Mouse (Mus musculus) neural tube, embryonic 13.5 days (tissue): ENCODE measurements at regions not wholly inside any gene's neighbourhood (a gene's known extent, or its start where the extent isn't known, plus 50 kb on each side); places are given as distances from the start of the nearest gene placed in this dataset.
A peak's percentile ranks its signal among the peaks of the same experiment; 100 is the strongest.

ENCODE experiments used
- ATAC-seq: fragments of 200-750 bp; cut with Nextera tagmentation; 2 replicates; pipeline ENCODE4 v1.8.0; 2017; ENCODE audit warnings: low read depth, mild to moderate bottlenecking, moderate TSS enrichment, moderate library complexity
- H3K27ac ChIP-seq: fragments of 300-500 bp; sonication (generic); replicated peaks from 2 replicates; pipeline ENCODE4 v1.5.1; 2015; ENCODE audit warnings: moderate library complexity, mild to moderate bottlenecking, inconsistent platforms
- H3K27me3 ChIP-seq: fragments of 300-500 bp; sonication (generic); 2 replicates; pipeline ENCODE4 v1.6.1; 2015; ENCODE audit warnings: mild to moderate bottlenecking, inconsistent platforms
- H3K36me3 ChIP-seq: fragments of 300-500 bp; sonication (generic); 2 replicates; pipeline ENCODE4 v1.6.1; 2015; ENCODE audit warnings: mild to moderate bottlenecking, inconsistent platforms
- H3K4me1 ChIP-seq: fragments of 300-500 bp; sonication (generic); replicated peaks from 2 replicates; pipeline ENCODE4 v1.6.1; 2015; ENCODE audit warnings: inconsistent platforms
- H3K4me2 ChIP-seq: fragments of 300-500 bp; sonication (generic); 2 replicates; pipeline ENCODE4 v1.6.1; 2015; ENCODE audit warnings: inconsistent platforms, mild to moderate bottlenecking, moderate library complexity
- H3K4me3 ChIP-seq: fragments of 300-500 bp; sonication (generic); 2 replicates; pipeline ENCODE4 v1.5.1; 2015; ENCODE audit warnings: mild to moderate bottlenecking, inconsistent platforms
- H3K9ac ChIP-seq: fragments of 300-500 bp; sonication (generic); 2 replicates; pipeline ENCODE4 v1.6.1; 2015; ENCODE audit warnings: moderate library complexity, mild to moderate bottlenecking, inconsistent platforms
- H3K9me3 ChIP-seq: fragments of 300-500 bp; sonication (generic); 2 replicates; pipeline ENCODE4 v1.6.1; 2016; ENCODE audit warnings: inconsistent platforms
- WGBS: fragments of 180-500 bp; shearing (Covaris S2); methylation state at CpG from one replicate; pipeline ENCODE4 v1.1.7; 2015; 5-methylcytosine and 5-hydroxymethylcytosine counted together

- WGBS, result 89% methylated on average over 4 of the region's 4 CpGs
- Histone ChIP-seq H3K4me1 (no peaks in the 10 kb centered on the region), H3K36me3 (no peaks in the 10 kb centered on the region), H3K27me3 (no peaks in the 10 kb centered on the region), H3K4me2 (no peak overlapping the region), H3K27ac (no peak overlapping the region), H3K9me3 (no peaks in the 10 kb centered on the region), H3K9ac (no peak overlapping the region), H3K4me3 (no peak overlapping the region)
- ATAC-seq, result no peak
These were observed 512.5 kb downstream of the Pdcd6ip start for GRCm38 (mm10) chr9:113195556-113195955.

- ATAC-seq, result no peak
- no peaks in the 10 kb centered on the region for H3K9me3 ChIP-seq
- WGBS, result 58% methylated on average over 3 of the region's 3 CpGs
These were observed 515.3 kb downstream of the Pdcd6ip start for GRCm38 (mm10) chr9:113192773-113193172.

DNA sequence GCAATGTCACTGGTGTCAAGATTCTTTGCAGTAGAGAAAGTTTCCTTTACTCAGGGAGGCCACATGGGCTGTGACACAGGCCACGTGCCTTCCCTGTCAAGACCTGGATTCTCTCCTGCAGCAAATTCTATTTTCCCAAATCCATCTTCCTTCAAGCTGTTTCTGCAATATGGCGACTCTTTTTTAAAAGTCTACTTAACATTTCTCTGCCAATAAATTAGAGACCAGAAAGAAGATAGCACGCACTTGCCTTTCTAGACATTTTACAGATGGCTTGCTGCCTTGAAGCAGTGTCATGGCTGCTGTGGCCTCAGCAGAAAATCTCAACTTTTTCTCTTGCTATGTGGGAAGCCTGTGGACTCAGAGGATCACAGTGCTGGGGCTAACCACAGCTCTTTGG is 516.9 kb downstream of the Pdcd6ip start:
- no peaks in the 10 kb centered on the region for H3K4me1 ChIP-seq
- no peak overlapping the region for H3K9ac ChIP-seq
- no peaks in the 10 kb centered on the region for H3K27me3 ChIP-seq
- H3K36me3 ChIP-seq, result no peaks in the 10 kb centered on the region
- no peak overlapping the region for H3K4me3 ChIP-seq
- no peak overlapping the region for H3K4me2 ChIP-seq
- H3K27ac ChIP-seq, result no peak overlapping the region
- no peaks in the 10 kb centered on the region for H3K9me3 ChIP-seq
- 89% methylated on average over 3 of the region's 3 CpGs for WGBS
- ATAC-seq, result no peak

More at GRCm38 (mm10) chr9:113192773-113193172, 515.3 kb downstream of the Pdcd6ip start:
- Histone ChIP-seq H3K27me3 (no peaks in the 10 kb centered on the region), H3K4me3 (no peak overlapping the region), H3K9ac (no peak overlapping the region), H3K27ac (no peak overlapping the region), H3K36me3 (no peaks in the 10 kb centered on the region), H3K4me1 (no peaks in the 10 kb centered on the region), H3K4me2 (no peak overlapping the region)

GRCm38 (mm10) chr9:113181182-113181581 is 526.9 kb downstream of the Pdcd6ip start:
- no peak for ATAC-seq
- no peak overlapping the region for H3K4me2 ChIP-seq
- no peaks in the 10 kb centered on the region for H3K27me3 ChIP-seq
- no peaks in the 10 kb centered on the region for H3K36me3 ChIP-seq
- H3K27ac ChIP-seq, result no peak overlapping the region
- no peak overlapping the region for H3K4me3 ChIP-seq
- H3K4me1 ChIP-seq, result no peaks in the 10 kb centered on the region
- no peak overlapping the region for H3K9ac ChIP-seq
- WGBS, result 80% methylated on average over 8 of the region's 8 CpGs
- no peaks in the 10 kb centered on the region for H3K9me3 ChIP-seq

DNA sequence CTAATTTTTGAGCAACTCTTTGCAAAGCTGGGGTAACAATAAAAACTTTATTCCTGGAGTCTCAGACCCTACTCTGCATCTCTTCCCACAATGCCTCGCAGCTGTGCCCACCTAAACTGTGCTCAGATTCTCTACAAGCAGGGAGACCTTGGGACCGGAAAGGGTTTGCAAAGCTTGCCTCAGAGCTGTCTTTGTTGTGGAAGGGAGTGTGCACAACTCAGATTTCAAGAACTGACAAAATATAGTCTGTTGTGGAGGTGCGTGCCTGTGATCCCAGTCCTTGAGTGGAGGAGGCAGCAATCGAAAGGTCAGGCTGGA is 530.2 kb downstream of the Pdcd6ip start:
- Histone ChIP-seq H3K36me3 (no peaks in the 10 kb centered on the region), H3K27ac (no peak overlapping the region), H3K9me3 (no peaks in the 10 kb centered on the region), H3K4me1 (no peaks in the 10 kb centered on the region), H3K4me3 (no peak overlapping the region), H3K27me3 (no peaks in the 10 kb centered on the region), H3K4me2 (no peak overlapping the region), H3K9ac (no peak overlapping the region)
- ATAC-seq, result no peak
- WGBS, result 90% methylated on average over 4 of the region's 4 CpGs

DNA sequence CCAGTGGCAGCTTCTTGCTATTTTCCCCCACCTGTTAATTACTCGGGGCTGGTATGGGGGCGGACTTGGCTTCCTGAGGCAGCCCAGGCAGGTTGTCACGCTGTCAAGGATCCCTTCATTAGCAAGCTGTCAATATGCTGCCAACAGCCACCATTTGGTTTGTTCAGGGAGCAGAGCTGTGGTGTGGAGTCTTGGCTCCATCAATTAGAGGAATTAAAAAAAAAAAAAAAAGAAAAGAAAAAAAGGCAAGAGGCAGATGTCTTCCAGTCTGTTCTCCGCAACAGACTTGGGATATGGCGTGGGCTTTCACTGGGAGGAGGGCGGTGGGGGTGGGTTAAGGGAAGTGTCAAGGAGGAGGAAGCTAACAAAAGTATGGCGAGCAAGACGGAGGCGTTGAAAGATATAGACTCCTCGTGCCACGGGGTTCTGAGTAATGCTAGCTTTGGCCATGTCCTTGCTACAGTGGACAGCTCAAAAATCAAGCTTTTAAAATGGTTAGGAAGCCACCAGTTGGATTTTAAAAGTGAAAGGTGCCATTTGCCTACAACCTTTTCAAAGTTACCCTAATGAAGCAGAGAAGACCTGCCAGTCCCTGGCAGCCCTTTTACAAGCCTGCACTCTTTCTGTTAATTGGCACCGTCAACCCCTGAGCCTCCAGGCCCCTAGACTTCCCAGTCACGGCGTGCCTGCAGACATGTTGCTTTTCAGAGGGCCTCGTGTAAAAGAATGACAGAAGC is 530.7 kb downstream of the Pdcd6ip start:
- Histone ChIP-seq H3K9ac (no peak overlapping the region), H3K27me3 (no peaks in the 10 kb centered on the region), H3K9me3 (no peaks in the 10 kb centered on the region), H3K4me1 (no peaks in the 10 kb centered on the region), H3K4me2 (no peak overlapping the region), H3K4me3 (no peak overlapping the region), H3K36me3 (no peaks in the 10 kb centered on the region), H3K27ac (no peak overlapping the region)
- WGBS, result 76% methylated on average over 15 of the region's 15 CpGs
- ATAC-seq, result no peak

- H3K4me3 ChIP-seq, result no peak overlapping the region
- H3K9ac ChIP-seq, result no peak overlapping the region
- H3K9me3 ChIP-seq, result no peaks in the 10 kb centered on the region
- 82% methylated on average over 5 of the region's 5 CpGs for WGBS
- H3K4me1 ChIP-seq, result no peaks in the 10 kb centered on the region
- H3K4me2 ChIP-seq, result no peak overlapping the region
- H3K36me3 ChIP-seq, result no peaks in the 10 kb centered on the region
- H3K27me3 ChIP-seq, result no peaks in the 10 kb centered on the region
- H3K27ac ChIP-seq, result no peak overlapping the region
- ATAC-seq, result no peak; the same call in 1 of the 2 replicates
These were observed 536.2 kb downstream of the Pdcd6ip start for GRCm38 (mm10) chr9:113171767-113172405.

- ATAC-seq, result peak; percentile 80
These were observed 544.9 kb downstream of the Pdcd6ip start for GRCm38 (mm10) chr9:113162897-113163874.

DNA sequence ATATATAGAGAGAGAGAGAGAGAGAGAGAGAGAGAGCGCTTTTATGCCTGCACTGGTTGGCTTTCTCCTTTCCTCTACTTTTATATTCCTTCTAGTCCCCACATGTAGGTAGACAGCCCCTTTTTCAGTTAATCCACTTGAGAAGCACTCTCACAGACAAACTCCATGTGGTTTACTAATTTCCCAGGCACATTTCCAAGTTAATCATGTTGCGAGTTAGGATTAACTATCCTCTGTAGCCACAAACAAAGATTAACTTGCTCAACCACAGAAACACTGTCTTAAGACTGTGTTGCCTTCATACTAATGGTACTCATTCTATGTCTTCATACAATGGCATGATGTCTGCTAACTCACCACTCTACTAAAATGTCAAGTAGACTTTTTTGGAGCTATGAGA is 548.0 kb downstream of the Pdcd6ip start:
- Histone ChIP-seq H3K9me3 (no peaks in the 10 kb centered on the region), H3K4me2 (no peak overlapping the region), H3K9ac (no peak overlapping the region), H3K4me3 (no peak overlapping the region), H3K36me3 (no peaks in the 10 kb centered on the region), H3K27me3 (no peaks in the 10 kb centered on the region), H3K4me1 (peaks cover 14% of the 10 kb centered on the region), H3K27ac (no peak overlapping the region)
- ATAC-seq, result no peak
- 88% methylated on average over 2 of the region's 2 CpGs for WGBS

More at GRCm38 (mm10) chr9:113162897-113163874, 544.9 kb downstream of the Pdcd6ip start:
- H3K27me3 ChIP-seq, result no peaks in the 10 kb centered on the region
- no peaks in the 10 kb centered on the region for H3K36me3 ChIP-seq
- no peak overlapping the region for H3K4me3 ChIP-seq
- H3K4me1 ChIP-seq, result peaks cover 14% of the 10 kb centered on the region
- 53% methylated on average over 12 of the region's 12 CpGs for WGBS
- peak overlapping the region; percentile 59; the same call in 1 of the 2 replicates for H3K27ac ChIP-seq
- H3K9ac ChIP-seq, result no peak overlapping the region
- H3K4me2 ChIP-seq, result no peak overlapping the region
- no peaks in the 10 kb centered on the region for H3K9me3 ChIP-seq

DNA sequence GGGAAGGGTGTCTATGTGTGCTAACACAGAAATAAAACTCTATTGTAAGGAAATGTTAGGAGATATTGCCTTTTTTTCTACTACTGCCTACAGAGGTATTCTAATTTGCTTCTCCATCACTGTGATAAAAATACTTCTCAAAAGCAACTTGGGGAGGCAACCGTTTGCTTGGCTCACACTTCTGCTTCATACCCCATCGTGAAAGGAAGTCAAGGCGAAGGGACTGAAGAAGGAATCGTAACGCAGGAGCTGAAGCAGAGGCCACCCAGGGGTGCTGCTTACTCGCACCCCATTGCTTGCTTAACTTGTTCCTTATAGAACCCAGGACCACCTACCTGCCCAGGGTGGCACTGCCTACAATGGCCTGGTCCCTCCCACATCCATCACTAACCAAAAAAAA is 550.0 kb downstream of the Pdcd6ip start:
- no peak overlapping the region for H3K4me2 ChIP-seq
- H3K9ac ChIP-seq, result no peak overlapping the region
- no peaks in the 10 kb centered on the region for H3K27me3 ChIP-seq
- peaks cover 9% of the 10 kb centered on the region for H3K4me1 ChIP-seq
- ATAC-seq, result no peak
- H3K9me3 ChIP-seq, result no peaks in the 10 kb centered on the region
- no peak overlapping the region for H3K4me3 ChIP-seq
- 85% methylated on average over 6 of the region's 6 CpGs for WGBS
- H3K36me3 ChIP-seq, result no peaks in the 10 kb centered on the region
- no peak overlapping the region for H3K27ac ChIP-seq

DNA sequence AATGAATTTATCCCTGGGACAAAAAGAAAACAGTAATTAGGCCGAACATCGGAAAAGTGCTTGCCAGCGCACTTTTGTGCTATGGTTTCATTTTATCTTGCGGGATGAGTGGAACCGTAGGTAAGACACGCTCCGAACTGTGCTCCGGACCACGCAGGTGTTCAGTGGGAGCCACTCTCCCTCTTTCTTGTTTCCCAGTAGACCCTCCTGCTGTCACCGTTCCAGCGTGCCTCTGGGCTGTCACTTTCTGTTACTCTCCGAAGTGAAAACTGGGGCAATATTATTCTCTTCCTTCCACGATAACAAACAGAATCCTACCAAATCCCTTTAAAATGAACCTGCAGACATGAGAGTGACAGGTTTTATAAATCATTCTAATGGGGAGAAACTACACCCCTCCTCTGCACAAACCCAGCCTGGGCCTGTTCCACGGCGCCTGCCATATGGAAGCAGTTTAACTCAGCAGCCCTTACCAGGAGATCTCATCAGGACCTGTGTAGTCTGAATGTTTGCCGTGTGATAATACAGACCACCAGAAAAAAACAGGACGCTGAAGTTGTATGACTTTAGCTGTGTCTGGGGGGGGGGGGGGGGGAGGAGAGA is 550.5 kb downstream of the Pdcd6ip start:
- Histone ChIP-seq H3K4me1 (peaks cover 5% of the 10 kb centered on the region; the same call in 1 of the 2 replicates), H3K4me2 (no peak overlapping the region), H3K27ac (no peak overlapping the region), H3K9me3 (no peaks in the 10 kb centered on the region), H3K9ac (no peak overlapping the region), H3K4me3 (no peak overlapping the region), H3K36me3 (no peaks in the 10 kb centered on the region), H3K27me3 (no peaks in the 10 kb centered on the region)
- 81% methylated on average over 17 of the region's 17 CpGs for WGBS
- ATAC-seq, result no peak

GRCm38 (mm10) chr9:113156707-113157106 is 551.4 kb downstream of the Pdcd6ip start:
- Histone ChIP-seq H3K27ac (no peak overlapping the region), H3K36me3 (no peaks in the 10 kb centered on the region), H3K9ac (no peak overlapping the region), H3K4me3 (no peak overlapping the region), H3K27me3 (no peaks in the 10 kb centered on the region), H3K4me1 (no peaks in the 10 kb centered on the region), H3K4me2 (no peak overlapping the region), H3K9me3 (no peaks in the 10 kb centered on the region)
- ATAC-seq, result no peak
- 64% methylated on average over 3 of the region's 3 CpGs for WGBS
